Mouse (Mus musculus) effector memory CD4-positive, alpha-beta T cell, adult 7 months (primary cell): ENCODE measurements around the gene Gas1. TPM values are rescaled to one million over a fixed set of nuclear protein-coding genes. Genes with fewer than 3 reads are reported as not detected.

Experiments used
- polyA plus RNA-seq: library from polyadenylated mRNA; unstranded; fragments of 100-300 nt; shearing (Covaris generic); gene quantifications from one replicate; pipeline ENCODE4 v1.2.1, GENCODE M21; 2017

Gas1 gene
- polyA plus RNA-seq, result not detected

DNA sequence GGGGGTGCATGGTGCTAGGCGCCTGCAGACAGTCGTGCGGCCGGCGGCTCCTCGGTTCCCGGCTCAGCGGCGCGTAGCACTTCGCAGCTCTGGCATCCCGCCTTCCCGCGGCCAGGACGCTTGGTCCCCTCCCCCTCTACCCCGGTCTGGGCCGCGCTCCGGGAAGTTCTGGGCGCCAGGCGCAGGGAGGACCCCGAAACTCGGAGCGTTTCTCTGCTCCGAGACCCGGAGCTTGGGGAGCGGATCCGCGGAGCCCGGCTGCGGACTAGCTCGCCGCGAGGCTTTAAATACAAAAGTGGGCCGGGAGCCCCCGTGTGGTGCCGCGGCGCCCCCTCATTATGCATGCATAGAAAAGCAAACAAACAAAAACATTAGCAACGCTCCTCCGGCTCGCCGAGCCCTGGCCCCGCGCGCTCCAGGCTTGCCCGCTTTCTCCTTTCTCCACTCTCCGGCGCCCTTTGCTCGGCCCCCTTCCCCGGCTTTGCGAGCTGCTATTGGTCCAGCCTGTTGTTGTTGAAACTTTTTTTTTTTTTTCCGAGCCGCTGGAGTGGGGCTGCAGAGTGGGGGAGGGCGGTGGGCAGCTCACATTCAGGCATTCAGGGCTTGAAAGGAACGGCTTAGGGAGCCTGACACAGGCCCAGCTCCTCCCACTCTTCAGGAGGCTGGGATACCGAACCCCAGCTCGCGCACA lies at the start of gene Gas1:
Gas1 (minus strand) TSS at position 260 of the 691 bp plus-strand sequence.

